Mouse (Mus musculus) thymus, postnatal 4 days (tissue): ENCODE results near the gene Fam210b.

Experiments used
- DNase-seq: peaks from one replicate; pipeline ENCODE4 v3.0.0; 2021

The Fam210b gene

GRCm38 (mm10) chr2:172405011-172405410 is 59.6 kb downstream of the Fam210b start:
- DNase-seq, result no peak
